Mouse (Mus musculus) adrenal gland, adult 18-20 months (tissue): ENCODE results near the gene Pde6d. TPM values are rescaled to one million over a fixed set of nuclear protein-coding genes. Genes with fewer than 3 reads are reported as not detected.
"Not testable (repeated sequence)": the region's sequence is repeated elsewhere in the genome, so short reads cannot be mapped to it uniquely, and the experiment has no call there.

Source experiments
- DNase-seq, 2 experiments: peaks; one replicate each; pipeline ENCODE4 v3.0.0; 2021 to 2022; ENCODE audit warnings: low spot score in 2 of 2
- total RNA-seq, 2 experiments: library from RNA; stranded (reverse); gene quantifications; 1 replicate in 1 of 2; 2 replicates in 1 of 2; pipeline ENCODE4 v1.2.3; 2021

The Pde6d gene
- total RNA-seq, 2 experiments from 2014 or later: 25.3 to 26.0 TPM

- peak; percentile 50 to 63 for DNase-seq
Observed at GRCm38 (mm10) chr1:86526789-86527598, 55.4 kb downstream of the Pde6d start.

DNA sequence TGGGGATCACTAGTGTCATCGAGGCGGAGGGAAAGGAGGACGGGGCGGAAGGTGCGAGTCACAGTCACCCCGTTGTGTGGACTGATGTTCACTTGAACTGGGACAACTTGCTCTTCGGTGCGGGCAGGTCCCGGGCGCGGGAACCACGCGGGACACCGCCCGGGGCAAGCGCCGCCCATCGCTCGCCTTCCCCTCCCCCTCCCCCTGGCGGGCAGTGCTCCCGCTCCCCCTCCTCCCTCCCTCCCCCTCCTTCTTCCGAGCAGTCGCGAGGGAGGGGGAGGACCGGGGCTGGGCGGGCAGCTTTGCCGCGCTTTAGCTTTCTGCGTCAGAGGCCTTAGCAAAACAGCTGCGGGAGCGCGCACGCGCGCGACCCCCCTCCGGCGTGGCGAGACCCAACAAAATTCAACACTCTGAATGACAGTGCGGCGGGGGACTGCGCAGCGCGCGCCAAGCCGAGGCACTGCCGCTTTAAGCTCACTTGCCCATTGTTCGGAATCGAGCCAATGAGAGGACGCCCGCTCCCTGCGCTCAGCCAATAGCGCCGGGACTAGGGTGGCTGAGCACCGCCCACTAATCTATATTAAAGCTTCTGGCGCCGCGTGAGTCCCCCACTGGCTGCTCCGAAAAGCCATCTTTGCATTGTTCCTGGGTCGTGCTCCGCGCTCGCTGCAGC is 56.2 kb downstream of the Pde6d start, which contains the start of gene Ptma:
TSS of gene Ptma (plus strand) at position 611 of the 673 bp plus-strand sequence.
- peak; percentile 91 to 96 for DNase-seq

GRCm38 (mm10) chr1:86525499-86526115 is 56.8 kb downstream of the Pde6d start:
- DNase-seq: peak in 1 of 2 experiments; percentile 76

DNA sequence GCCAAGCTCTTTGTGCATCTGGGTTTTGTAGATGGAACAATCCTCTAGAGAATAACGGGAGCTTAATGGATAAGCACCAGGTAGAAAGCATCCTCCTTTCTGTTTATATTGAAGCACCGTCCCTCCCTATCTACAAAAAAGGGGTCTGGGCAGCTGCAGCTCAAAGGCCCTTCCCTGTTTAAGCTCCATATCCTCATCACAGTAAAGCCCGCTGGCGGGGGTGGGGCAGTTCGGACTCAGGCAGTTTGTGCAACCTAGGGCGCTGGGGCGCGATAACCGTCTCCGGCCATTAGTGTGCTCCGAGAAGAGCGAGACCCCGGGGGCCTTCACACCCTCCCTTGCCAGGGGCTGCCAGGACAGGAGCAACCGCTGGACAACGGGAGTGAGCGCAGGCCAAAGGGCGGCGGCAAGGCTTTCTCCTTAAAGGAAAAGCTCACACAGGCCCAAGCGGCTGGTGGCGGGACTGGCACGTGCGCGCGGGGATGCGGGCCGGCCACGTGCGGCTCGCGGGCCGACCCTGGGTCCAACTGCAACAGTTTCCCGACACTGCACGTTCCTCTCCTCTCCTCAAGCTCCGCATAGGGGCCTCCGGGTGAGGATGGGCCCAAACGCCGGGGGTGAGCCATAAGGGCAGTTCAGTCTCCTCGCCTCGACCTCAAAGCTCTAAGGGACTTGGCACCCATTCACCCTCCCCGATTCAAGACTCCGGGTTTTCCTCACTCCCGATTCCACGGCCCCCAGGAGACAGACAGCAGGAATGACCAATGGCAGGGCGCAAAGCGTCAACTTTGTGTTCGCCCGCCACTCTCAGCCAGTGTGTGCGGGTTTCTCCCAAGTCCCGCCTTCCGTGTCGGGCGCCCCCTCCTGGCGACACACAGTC is 57.6 kb downstream of the Pde6d start:
- peak; percentile 99 for DNase-seq

DNA sequence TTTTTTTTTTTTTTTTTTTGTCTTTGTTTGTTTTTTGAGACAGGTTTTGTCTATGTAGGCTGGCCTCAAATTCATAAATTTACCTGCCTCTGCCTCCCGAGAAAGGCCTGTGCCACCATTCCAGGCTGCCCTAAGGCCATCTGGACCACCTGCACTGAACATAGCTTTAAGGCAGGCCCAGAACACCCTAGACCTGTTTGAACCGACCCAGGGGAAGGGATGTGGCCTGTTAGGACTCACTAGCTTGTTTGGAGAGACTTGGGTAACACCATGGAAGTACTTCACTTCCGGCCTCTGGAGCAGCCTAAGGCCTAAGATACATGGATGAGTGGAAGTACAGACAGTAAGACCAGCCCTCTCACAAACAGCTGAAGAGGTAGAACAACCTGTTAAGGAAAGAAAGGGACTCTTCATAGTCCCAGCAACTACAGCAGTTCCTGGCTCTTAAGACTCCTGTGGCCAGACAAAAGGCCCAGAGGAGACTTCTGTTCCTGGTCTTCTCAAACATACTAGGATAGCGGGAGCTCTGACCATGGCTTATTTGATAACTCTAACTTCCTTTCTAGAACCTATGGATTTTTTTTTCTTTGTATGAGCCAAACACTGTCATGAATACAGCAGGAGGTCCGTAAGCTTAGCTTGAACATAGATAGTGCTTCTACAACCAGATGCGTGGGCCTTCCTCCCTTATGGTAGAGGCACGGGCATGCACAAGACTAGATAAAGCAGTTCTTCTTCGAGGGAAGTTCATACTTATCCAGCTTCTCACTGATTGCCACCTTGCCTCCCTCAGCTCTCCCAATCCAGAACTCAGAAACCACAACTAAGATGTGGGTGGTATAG is 58.4 kb downstream of the Pde6d start:
- DNase-seq: no peak

- peak in 1 of 2 experiments; percentile 44 for DNase-seq
Observed at GRCm38 (mm10) chr1:86522286-86522871, 60.0 kb downstream of the Pde6d start.

- peak in 1 of 2 experiments; percentile 39 for DNase-seq
Observed at GRCm38 (mm10) chr1:86520361-86520760, 62.1 kb downstream of the Pde6d start.

DNA sequence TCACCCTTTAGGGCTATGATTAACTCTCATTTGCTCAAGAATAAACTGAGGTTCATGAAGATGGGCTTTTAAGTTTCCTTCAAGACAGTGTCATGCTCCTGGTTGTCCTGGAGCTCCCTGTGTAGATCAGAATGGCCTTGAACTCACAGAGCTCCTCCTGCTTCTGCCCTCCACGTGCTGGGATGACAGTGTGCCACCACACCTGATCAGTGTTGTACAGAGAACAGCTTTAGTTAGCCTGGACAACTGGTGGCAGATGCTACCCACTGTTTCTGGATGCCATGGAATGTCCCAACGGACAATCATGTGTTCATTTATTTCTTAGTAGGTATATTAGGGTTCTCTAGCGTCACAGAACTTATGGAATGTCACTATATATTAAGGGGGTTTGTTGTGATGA is 65.4 kb downstream of the Pde6d start:
- no peak for DNase-seq

GRCm38 (mm10) chr1:86515715-86516410 is 66.6 kb downstream of the Pde6d start:
- DNase-seq: no peak

DNA sequence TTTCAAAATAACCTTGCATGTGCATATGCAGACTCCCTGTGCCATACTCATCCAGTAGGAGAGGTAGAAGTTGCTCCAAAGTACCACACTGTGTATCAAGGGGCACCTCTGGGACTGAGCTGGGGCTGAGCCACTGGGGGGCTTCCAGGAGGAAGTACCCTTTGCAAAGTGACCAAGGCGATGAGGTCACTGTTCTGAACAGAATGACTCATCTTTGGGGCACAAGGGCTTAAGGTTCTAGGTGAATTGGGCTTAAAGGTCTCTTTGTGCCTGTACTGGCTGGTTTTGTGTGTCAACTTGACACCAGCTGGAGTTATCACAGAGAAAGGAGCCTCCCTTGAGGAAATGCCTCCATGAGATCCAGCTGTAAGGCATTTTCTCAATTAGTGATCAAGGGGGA is 69.4 kb downstream of the Pde6d start:
- DNase-seq: not testable (repeated sequence)

DNA sequence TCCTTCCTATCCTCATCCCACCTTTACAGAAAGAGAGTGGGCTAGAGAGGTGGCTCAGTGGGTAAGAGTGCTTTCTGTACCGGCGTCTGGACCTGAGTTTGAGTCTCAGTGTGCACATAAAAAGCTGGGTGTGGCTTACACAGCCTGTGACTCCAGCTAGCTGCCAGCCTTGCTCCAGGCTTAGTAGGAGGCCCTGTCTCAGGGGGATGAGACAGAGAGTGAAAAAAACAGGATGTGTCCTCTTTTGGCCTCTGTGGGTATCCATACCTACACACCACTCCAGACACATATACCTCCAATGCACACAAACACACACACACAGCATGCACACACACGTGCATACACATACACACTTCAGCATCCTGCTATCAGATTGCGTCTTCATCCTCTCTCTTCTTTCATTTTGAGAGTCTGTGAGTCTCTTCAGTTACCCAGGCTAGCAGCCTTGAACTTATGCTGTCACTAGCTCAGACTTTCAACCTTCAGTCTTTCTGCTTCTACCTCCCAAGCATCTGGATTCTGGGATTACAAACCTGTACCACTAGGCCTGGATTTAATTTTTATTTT is 70.2 kb downstream of the Pde6d start:
- no peak for DNase-seq

- DNase-seq: no peak
Observed at GRCm38 (mm10) chr1:86510676-86511441, 71.6 kb downstream of the Pde6d start.

DNA sequence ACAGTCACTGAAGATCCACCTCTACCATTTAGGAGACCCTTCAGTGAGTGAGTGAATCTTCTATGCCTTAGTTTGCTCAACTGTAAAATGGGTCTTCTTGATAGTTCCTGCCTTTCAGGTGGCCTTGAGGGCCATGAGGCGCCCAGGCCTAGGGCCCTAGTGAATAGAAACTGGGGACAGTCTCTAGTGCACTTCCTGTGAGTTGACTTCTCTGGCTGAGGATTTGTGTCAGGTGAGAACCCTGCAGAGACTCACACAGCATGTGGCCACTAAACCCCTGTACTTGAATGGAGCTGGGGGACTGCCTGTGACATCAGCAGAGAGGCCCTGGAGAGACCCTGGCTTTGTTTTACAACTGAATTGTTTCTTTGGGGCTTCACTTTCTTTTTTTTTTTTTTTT is 72.2 kb downstream of the Pde6d start:
- DNase-seq: no peak

GRCm38 (mm10) chr1:86509410-86509809 is 73.0 kb downstream of the Pde6d start:
- peak; percentile 78 to 85 for DNase-seq

GRCm38 (mm10) chr1:86507866-86508265 is 74.6 kb downstream of the Pde6d start:
- no peak for DNase-seq

DNA sequence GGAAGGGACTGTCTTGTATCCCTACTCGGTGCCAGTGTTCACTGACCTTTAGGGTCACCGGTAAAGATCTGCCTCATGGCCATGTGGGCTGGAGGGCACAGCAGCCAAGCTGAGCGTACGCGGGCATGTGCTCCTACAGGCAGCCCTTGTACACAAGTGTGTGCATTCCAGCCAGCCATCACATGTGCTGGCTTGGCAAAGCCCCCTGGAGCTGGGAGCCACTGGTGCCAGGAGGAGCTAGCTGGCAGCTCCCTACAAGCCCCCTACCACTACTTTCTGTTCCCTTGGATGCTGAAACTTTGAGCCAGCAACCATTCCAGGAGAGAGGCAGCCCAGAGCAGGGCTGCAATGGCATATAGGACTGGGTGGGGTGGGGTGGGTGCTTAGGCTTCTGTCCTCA is 76.0 kb downstream of the Pde6d start:
- DNase-seq: no peak

GRCm38 (mm10) chr1:86505461-86505860 is 77.0 kb downstream of the Pde6d start:
- no peak for DNase-seq
